Mouse (Mus musculus) brain, embryonic 14.5 days (tissue): ENCODE measurements around the gene Fndc3a.

ENCODE experiments used
- CTCF ChIP-seq: fragments of 200-500 bp; IDR thresholded peaks from 2 replicates; pipeline ENCODE4 v1.5.1; 2012; ENCODE audit warnings: inconsistent platforms, mild to moderate bottlenecking, moderate library complexity, borderline replicate concordance; ENCODE audit not compliant: insufficient read depth, insufficient read length; ENCODE audit errors: extremely low read depth
- POLR2A ChIP-seq: fragments of 200-500 bp; IDR thresholded peaks from 2 replicates; pipeline ENCODE4 v1.6.1; 2012; ENCODE audit warnings: mild to moderate bottlenecking, inconsistent platforms, borderline replicate concordance; ENCODE audit not compliant: poor library complexity, insufficient read depth, insufficient read length, severe bottlenecking; ENCODE audit errors: extremely low read depth

DNA sequence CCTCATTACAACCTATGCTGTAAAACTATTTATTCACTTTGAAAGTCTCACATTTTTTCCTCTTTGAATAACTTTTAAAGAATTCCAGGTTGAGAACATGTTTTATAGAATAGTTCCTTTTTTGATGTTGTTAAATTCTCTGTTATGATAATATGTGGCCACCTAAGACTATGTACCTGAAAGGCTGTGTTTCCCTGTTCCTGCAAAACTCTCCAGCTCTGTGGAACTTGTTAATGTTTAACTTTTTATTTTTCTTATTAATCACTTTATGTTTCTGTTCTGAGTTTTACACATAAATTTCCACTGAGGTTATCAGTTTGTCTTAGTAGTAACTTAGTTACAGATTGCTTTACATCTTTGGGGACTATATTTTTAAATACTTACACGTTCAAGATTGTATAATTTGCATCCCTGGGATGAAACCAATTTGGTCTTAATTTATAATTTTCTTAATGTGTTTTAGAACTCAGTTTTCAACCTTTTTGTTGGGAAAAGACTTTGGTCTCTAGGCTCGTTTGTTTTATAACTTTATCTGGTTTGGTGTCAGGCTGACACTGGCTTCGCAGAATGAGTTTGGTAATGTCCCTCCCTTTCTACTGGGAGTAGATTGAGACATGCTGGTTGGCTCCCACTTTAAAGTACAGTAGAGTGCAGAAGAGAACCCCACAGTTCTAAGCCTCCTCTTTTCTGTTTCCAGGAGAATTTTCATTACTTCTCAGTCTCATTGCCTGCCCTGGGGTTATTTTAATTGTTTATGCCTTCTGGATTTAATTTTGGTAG, 12.7 kb upstream of the Fndc3a start:
- TF ChIP-seq CTCF = no peak
- no peak for TF ChIP-seq POLR2A
